22 mouse cellular contexts compared by ENCODE assay signal in the genomic region with DNA sequence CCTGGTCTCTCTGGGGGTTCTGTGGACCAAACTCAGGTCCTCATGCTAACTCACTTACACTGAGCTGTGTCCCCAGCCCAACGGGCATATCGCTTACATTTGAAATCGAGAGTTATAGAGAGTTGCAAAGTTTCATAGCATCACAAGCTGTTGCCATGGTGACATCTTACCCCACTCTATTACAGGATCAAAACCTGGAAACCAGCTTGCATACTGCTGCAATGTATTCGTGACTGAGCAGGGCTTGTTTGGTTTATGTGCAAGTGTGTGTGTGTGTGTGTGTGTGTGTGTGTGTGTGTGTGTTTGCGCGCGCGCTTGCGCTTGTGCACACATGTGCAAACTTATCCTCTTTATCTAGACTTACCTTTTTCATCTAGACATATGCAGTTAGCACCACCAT.
DNase-seq lines count a peak whose midpoint lies in the region; ATAC-seq lines count a peak whose summit lies in the region.
"Had no signal": no experiment of that assay in that cellular context is flagged by ENCODE, and none has a peak within 500 bp of the region (broad histone marks: within the 10 kb centered on the region; RNA-seq: fewer than 3 reads in every experiment).

No protein-coding gene starts in this region.

- WGBS in forebrain, embryonic 16.5 days = 75% methylated on average over 9 of the region's 9 CpGs
- 76% methylated on average over 9 of the region's 9 CpGs for whole genome bisulfite sequencing in forebrain, embryonic 15.5 days
- WGBS in midbrain, embryonic 11.5 days = 77% methylated on average over 9 of the region's 9 CpGs
- WGBS in midbrain, embryonic 10.5 days = 83% methylated on average over 9 of the region's 9 CpGs
- WGBS in embryonic facial prominence, embryonic 10.5 days = 84% methylated on average over 9 of the region's 9 CpGs

- DNase-seq in midbrain, embryonic 11.5 days (ENCODE audit: low spot score, missing footprints) = peak; percentile 80
- DNase-seq in midbrain, embryonic 10.5 days (ENCODE audit: low spot score) = no peak
- peak; percentile 55 to 86 for DNase-seq in left cerebral cortex, postnatal 14 days (ENCODE audit: low spot score in 2 of 2)
- peak; percentile 35 for DNase-seq in right cerebral cortex, postnatal 25 days
- DNase-seq in urinary bladder, postnatal 36 days (ENCODE audit: low spot score in 2 of 2) = no peak
- DNase-seq in embryonic facial prominence, embryonic 10.5 days (ENCODE audit: low spot score) = no peak
- DNase-seq: cerebellum, adult 8-10 months; gastrocnemius, postnatal 10 days; heart, adult 11 months; heart, postnatal 36 days; lung, adult 2 months had no signal

- no peak overlapping the region for H3K4me3 ChIP-seq in forebrain, embryonic 16.5 days (replicated peaks; ENCODE audit: low read length)
- H3K4me3 ChIP-seq in forebrain, embryonic 15.5 days = no peak overlapping the region
- H3K4me3 ChIP-seq in midbrain, embryonic 11.5 days (ENCODE audit: low read depth, low read length) = no peak overlapping the region
- H3K4me3 ChIP-seq in midbrain, embryonic 10.5 days = no peak overlapping the region
- H3K4me3 ChIP-seq in embryonic facial prominence, embryonic 10.5 days = no peak overlapping the region
- H3K4me3 ChIP-seq: forebrain, embryonic 13.5 days; heart, embryonic 13.5 days; kidney, embryonic 15.5 days; limb, embryonic 10.5 days; myocyte had no signal

- H3K9ac ChIP-seq in forebrain, embryonic 16.5 days (replicated peaks; ENCODE audit: low read depth, low read length) = no peak overlapping the region
- H3K9ac ChIP-seq in forebrain, embryonic 15.5 days (replicated peaks) = no peak overlapping the region
- no peak overlapping the region for H3K9ac ChIP-seq in midbrain, embryonic 11.5 days (ENCODE audit: low read length)
- H3K9ac ChIP-seq: forebrain, embryonic 13.5 days; heart, embryonic 13.5 days; hindbrain, embryonic 14.5 days; kidney, embryonic 15.5 days had no signal

- peak; percentile 40; the same call in 1 of the 2 replicates for ATAC-seq in forebrain, embryonic 16.5 days
- no peak for ATAC-seq in forebrain, embryonic 15.5 days (replicated peaks)
- ATAC-seq in midbrain, embryonic 11.5 days (ENCODE audit: low FRiP score) = no peak
- ATAC-seq: activated CD4-positive, CD25-positive, alpha-beta regulatory T cell, adult 4 months; CD4-positive, CD25-positive, alpha-beta regulatory T cell, adult 4 months; forebrain, embryonic 13.5 days; Patski had no signal

- H3K9me3 ChIP-seq in forebrain, embryonic 16.5 days (ENCODE audit: control insufficient read depth, low read length) = no peaks in the 10 kb centered on the region
- H3K9me3 ChIP-seq in forebrain, embryonic 15.5 days = no peaks in the 10 kb centered on the region
- no peaks in the 10 kb centered on the region for H3K9me3 ChIP-seq in midbrain, embryonic 11.5 days (ENCODE audit: control insufficient read depth, low read length)
- no peaks in the 10 kb centered on the region for H3K9me3 ChIP-seq in midbrain, embryonic 10.5 days (replicated peaks)
- H3K9me3 ChIP-seq in embryonic facial prominence, embryonic 10.5 days = no peaks in the 10 kb centered on the region
- H3K9me3 ChIP-seq: forebrain, embryonic 13.5 days; heart, embryonic 13.5 days; kidney, embryonic 15.5 days; limb, embryonic 10.5 days had no signal

- peaks cover 7% of the 10 kb centered on the region for H3K4me1 ChIP-seq in forebrain, embryonic 16.5 days (replicated peaks; ENCODE audit: control insufficient read depth, insufficient read depth, low read length)
- H3K4me1 ChIP-seq in forebrain, embryonic 15.5 days = peaks cover 12% of the 10 kb centered on the region
- H3K4me1 ChIP-seq in midbrain, embryonic 11.5 days (ENCODE audit: control insufficient read depth, insufficient read depth, low read length) = 0 out of 2 replicates have a peak, but pooled peaks cover 2% of the 10 kb centered on the region
- peaks cover 17% of the 10 kb centered on the region for H3K4me1 ChIP-seq in midbrain, embryonic 10.5 days
- H3K4me1 ChIP-seq in embryonic facial prominence, embryonic 10.5 days = 0 out of 2 replicates have a peak, but pooled peaks cover 3% of the 10 kb centered on the region
- H3K4me1 ChIP-seq: heart, embryonic 13.5 days; kidney, embryonic 15.5 days; limb, embryonic 10.5 days had no signal

- intact Hi-C loops in left cerebral cortex, postnatal 14 days (cut with DNase I) = no loop called here

- H3K27me3 ChIP-seq in forebrain, embryonic 16.5 days (replicated peaks; ENCODE audit: control insufficient read depth, insufficient read depth, low read length) = no peaks in the 10 kb centered on the region
- peaks cover 5% of the 10 kb centered on the region; the same call in 1 of the 2 replicates for H3K27me3 ChIP-seq in forebrain, embryonic 15.5 days
- no peaks in the 10 kb centered on the region for H3K27me3 ChIP-seq in midbrain, embryonic 11.5 days (ENCODE audit: control insufficient read depth, insufficient read depth, low read length)
- peaks cover 3% of the 10 kb centered on the region; the same call in 1 of the 2 replicates for H3K27me3 ChIP-seq in midbrain, embryonic 10.5 days (ENCODE audit: low read depth, poor library complexity, severe bottlenecking)
- H3K27me3 ChIP-seq in embryonic facial prominence, embryonic 10.5 days (replicated peaks; ENCODE audit: low read depth, poor library complexity, severe bottlenecking) = no peaks in the 10 kb centered on the region
- H3K27me3 ChIP-seq: Patski had no signal

- H3K36me3 ChIP-seq in forebrain, embryonic 16.5 days (ENCODE audit: control insufficient read depth, insufficient read depth) = no peaks in the 10 kb centered on the region
- H3K36me3 ChIP-seq in forebrain, embryonic 15.5 days = no peaks in the 10 kb centered on the region
- H3K36me3 ChIP-seq in midbrain, embryonic 11.5 days (ENCODE audit: control insufficient read depth, insufficient read depth, low read length) = no peaks in the 10 kb centered on the region
- H3K36me3 ChIP-seq in midbrain, embryonic 10.5 days = no peaks in the 10 kb centered on the region
- H3K36me3 ChIP-seq in embryonic facial prominence, embryonic 10.5 days (replicated peaks) = no peaks in the 10 kb centered on the region
- H3K36me3 ChIP-seq: heart, embryonic 13.5 days; kidney, embryonic 15.5 days; limb, embryonic 10.5 days had no signal

- H3K4me2 ChIP-seq in forebrain, embryonic 16.5 days (ENCODE audit: low read length) = no peak overlapping the region
- H3K4me2 ChIP-seq in forebrain, embryonic 15.5 days (replicated peaks) = no peak overlapping the region
- no peak overlapping the region for H3K4me2 ChIP-seq in midbrain, embryonic 11.5 days
- H3K4me2 ChIP-seq: forebrain, embryonic 13.5 days; heart, embryonic 13.5 days; hindbrain, embryonic 14.5 days; kidney, embryonic 15.5 days had no signal

- H3K27ac ChIP-seq in forebrain, embryonic 16.5 days (ENCODE audit: low read length) = no peak overlapping the region
- H3K27ac ChIP-seq in forebrain, embryonic 15.5 days (replicated peaks) = no peak overlapping the region
- no peak overlapping the region for H3K27ac ChIP-seq in midbrain, embryonic 11.5 days (ENCODE audit: low read depth, low read length)
- no peak overlapping the region for H3K27ac ChIP-seq in midbrain, embryonic 10.5 days (replicated peaks)
- no peak overlapping the region for H3K27ac ChIP-seq in embryonic facial prominence, embryonic 10.5 days (replicated peaks)
- H3K27ac ChIP-seq: forebrain, embryonic 13.5 days; heart, embryonic 13.5 days; hindbrain, embryonic 14.5 days; kidney, embryonic 15.5 days; limb, embryonic 10.5 days had no signal

Comparison
In these comparisons a context has a peak if more than half of its experiments do, and no peak if none do; other contexts are left out.
1. DNase-seq: peak in midbrain, embryonic 11.5 days (single experiment), left cerebral cortex, postnatal 14 days (2 of 2) and right cerebral cortex, postnatal 25 days (single experiment); none in midbrain, embryonic 10.5 days (single experiment), urinary bladder, postnatal 36 days (0 of 2) and embryonic facial prominence, embryonic 10.5 days (single experiment).